Mouse (Mus musculus) heart, embryonic 16.5 days (tissue): ENCODE results near the gene Vav3. TPM values are rescaled to one million over a fixed set of nuclear protein-coding genes. Genes with fewer than 3 reads are reported as not detected.

Experiments
- ATAC-seq: fragments of 200-750 bp; cut with Nextera tagmentation; replicated peaks from 2 replicates; pipeline ENCODE4 v1.8.0; 2017; ENCODE audit warnings: moderate number of reproducible peaks; ENCODE audit not compliant: insufficient read depth, low FRiP score; ENCODE audit errors: extremely low read depth
- H3K27ac ChIP-seq: fragments of 300-500 bp; sonication (generic); 2 replicates; pipeline ENCODE4 v1.5.1; 2014; ENCODE audit warnings: mild to moderate bottlenecking, low read length, control low read depth, moderate library complexity
- H3K27me3 ChIP-seq: fragments of 300-500 bp; sonication (generic); 2 replicates; pipeline ENCODE4 v1.6.1; 2014; ENCODE audit warnings: low read length, mixed read lengths; ENCODE audit not compliant: control insufficient read depth, insufficient read depth
- H3K36me3 ChIP-seq: fragments of 300-500 bp; sonication (generic); 2 replicates; pipeline ENCODE4 v1.6.1; 2014; ENCODE audit not compliant: control insufficient read depth, insufficient read depth
- H3K4me1 ChIP-seq: fragments of 300-500 bp; sonication (generic); 2 replicates; pipeline ENCODE4 v1.6.1; 2014; ENCODE audit warnings: low read length, mixed read lengths; ENCODE audit not compliant: control insufficient read depth, insufficient read depth
- H3K4me2 ChIP-seq: fragments of 300-500 bp; sonication (generic); 2 replicates; pipeline ENCODE4 v1.6.1; 2014; ENCODE audit warnings: low read depth, mild to moderate bottlenecking, control low read depth, low read length
- H3K4me3 ChIP-seq: fragments of 300-500 bp; sonication (generic); 2 replicates; pipeline ENCODE4 v1.5.1; 2014; ENCODE audit warnings: mild to moderate bottlenecking, control low read depth, low read length
- H3K9ac ChIP-seq: fragments of 300-500 bp; sonication (generic); 2 replicates; pipeline ENCODE4 v1.6.1; 2014; ENCODE audit warnings: low read length, control low read depth
- H3K9me3 ChIP-seq: fragments of 300-500 bp; sonication (generic); replicated peaks from 2 replicates; pipeline ENCODE4 v1.6.1; 2016; ENCODE audit warnings: low read length; ENCODE audit not compliant: control insufficient read depth
- WGBS: fragments of 180-500 bp; shearing (Covaris S2); extraction: QIAGEN DNeasy Blood & Tissue Kit; methylation state at CpG from one replicate; pipeline ENCODE4 v1.1.7; 2014; 5-methylcytosine and 5-hydroxymethylcytosine counted together
- polyA plus RNA-seq: library from polyadenylated mRNA; unstranded; fragments of >200 nt; fragmentation: Nextera tagmentation; extraction: Ambion mirVana; gene quantifications from 2 replicates; pipeline ENCODE4 v1.2.1, GENCODE M21; 2015

Gene Vav3
- polyA plus RNA-seq, 1 experiment from 2014 or later: 8.0 TPM

GRCm38 (mm10) chr3:109654386-109654785 lies 313.9 kb downstream of the Vav3 start:
- no peaks in the 10 kb centered on the region for H3K36me3 ChIP-seq
- no peaks in the 10 kb centered on the region for H3K4me1 ChIP-seq
- H3K27ac ChIP-seq: no peak overlapping the region
- H3K9me3 ChIP-seq: no peaks in the 10 kb centered on the region
- H3K9ac ChIP-seq: no peak overlapping the region
- no peak overlapping the region for H3K4me3 ChIP-seq
- no peaks in the 10 kb centered on the region for H3K27me3 ChIP-seq
- no peak overlapping the region for H3K4me2 ChIP-seq
- ATAC-seq: no peak
- WGBS: 93% methylated on average over 4 of the region's 4 CpGs

GRCm38 (mm10) chr3:109671716-109672115 lies 331.3 kb downstream of the Vav3 start:
- no peaks in the 10 kb centered on the region for H3K36me3 ChIP-seq
- no peak overlapping the region for H3K4me3 ChIP-seq
- H3K4me2 ChIP-seq: no peak overlapping the region
- H3K4me1 ChIP-seq: no peaks in the 10 kb centered on the region
- no peak for ATAC-seq
- no peaks in the 10 kb centered on the region for H3K27me3 ChIP-seq
- no peaks in the 10 kb centered on the region for H3K9me3 ChIP-seq
- no peak overlapping the region for H3K27ac ChIP-seq
- 88% methylated on average over 4 of the region's 4 CpGs for WGBS
- no peak overlapping the region for H3K9ac ChIP-seq

GRCm38 (mm10) chr3:109672925-109673324 lies 332.5 kb downstream of the Vav3 start:
- Histone ChIP-seq H3K36me3 (no peaks in the 10 kb centered on the region), H3K9me3 (no peaks in the 10 kb centered on the region), H3K27me3 (no peaks in the 10 kb centered on the region), H3K4me2 (no peak overlapping the region), H3K27ac (no peak overlapping the region), H3K4me1 (no peaks in the 10 kb centered on the region), H3K4me3 (no peak overlapping the region), H3K9ac (no peak overlapping the region)
- 73% methylated on average over 1 of the region's 1 CpGs for WGBS
- ATAC-seq: no peak

- no peaks in the 10 kb centered on the region for H3K27me3 ChIP-seq
These were observed 339.8 kb downstream of the Vav3 start for GRCm38 (mm10) chr3:109680281-109680680.

GRCm38 (mm10) chr3:109681863-109682262 lies 341.4 kb downstream of the Vav3 start:
- no peak overlapping the region for H3K9ac ChIP-seq
- no peak overlapping the region for H3K4me2 ChIP-seq
- H3K4me1 ChIP-seq: no peaks in the 10 kb centered on the region
- ATAC-seq: no peak
- H3K27ac ChIP-seq: no peak overlapping the region
- no peak overlapping the region for H3K4me3 ChIP-seq
- H3K27me3 ChIP-seq: no peaks in the 10 kb centered on the region
- H3K9me3 ChIP-seq: no peaks in the 10 kb centered on the region
- H3K36me3 ChIP-seq: no peaks in the 10 kb centered on the region
- 78% methylated on average over 5 of the region's 5 CpGs for WGBS

More at GRCm38 (mm10) chr3:109680281-109680680, 339.8 kb downstream of the Vav3 start:
- no peak for ATAC-seq
- no peaks in the 10 kb centered on the region for H3K36me3 ChIP-seq
- H3K9ac ChIP-seq: no peak overlapping the region
- no peaks in the 10 kb centered on the region for H3K9me3 ChIP-seq
- WGBS: 75% methylated on average over 2 of the region's 2 CpGs
- H3K4me3 ChIP-seq: no peak overlapping the region
- H3K4me2 ChIP-seq: no peak overlapping the region
- H3K27ac ChIP-seq: no peak overlapping the region
- H3K4me1 ChIP-seq: no peaks in the 10 kb centered on the region

- Histone ChIP-seq H3K9me3 (no peaks in the 10 kb centered on the region), H3K27me3 (no peaks in the 10 kb centered on the region), H3K36me3 (no peaks in the 10 kb centered on the region), H3K4me3 (no peak overlapping the region), H3K4me1 (no peaks in the 10 kb centered on the region), H3K27ac (no peak overlapping the region), H3K9ac (no peak overlapping the region), H3K4me2 (no peak overlapping the region)
- ATAC-seq: no peak
- 75% methylated on average over 5 of the region's 5 CpGs for WGBS
These were observed 343.3 kb downstream of the Vav3 start for GRCm38 (mm10) chr3:109683608-109684295.

GRCm38 (mm10) chr3:109690566-109690965 lies 350.1 kb downstream of the Vav3 start:
- no peak for ATAC-seq
- Histone ChIP-seq H3K4me2 (no peak overlapping the region), H3K9me3 (no peaks in the 10 kb centered on the region), H3K27me3 (no peaks in the 10 kb centered on the region), H3K4me3 (no peak overlapping the region), H3K4me1 (no peaks in the 10 kb centered on the region), H3K9ac (no peak overlapping the region), H3K36me3 (no peaks in the 10 kb centered on the region), H3K27ac (no peak overlapping the region)
- WGBS: 64% methylated on average over 2 of the region's 2 CpGs

GRCm38 (mm10) chr3:109692613-109693012 lies 352.2 kb downstream of the Vav3 start:
- Histone ChIP-seq H3K4me1 (no peaks in the 10 kb centered on the region), H3K4me2 (no peak overlapping the region), H3K4me3 (no peak overlapping the region), H3K9me3 (no peaks in the 10 kb centered on the region), H3K36me3 (no peaks in the 10 kb centered on the region), H3K27ac (no peak overlapping the region), H3K27me3 (no peaks in the 10 kb centered on the region), H3K9ac (no peak overlapping the region)
- ATAC-seq: no peak
- 78% methylated on average over 3 of the region's 3 CpGs for WGBS

GRCm38 (mm10) chr3:109701301-109701700 lies 360.8 kb downstream of the Vav3 start:
- Histone ChIP-seq H3K4me2 (no peak overlapping the region), H3K27ac (no peak overlapping the region), H3K4me3 (no peak overlapping the region), H3K9me3 (no peaks in the 10 kb centered on the region), H3K9ac (no peak overlapping the region), H3K4me1 (no peaks in the 10 kb centered on the region), H3K36me3 (no peaks in the 10 kb centered on the region), H3K27me3 (no peaks in the 10 kb centered on the region)
- 44% methylated on average over 1 of the region's 1 CpGs for WGBS
- ATAC-seq: no peak
